Mouse (Mus musculus): ENCODE measurements at regions not wholly inside any gene's neighbourhood (a gene's known extent, or its start where the extent isn't known, plus 50 kb on each side); places are given as distances from the start of the nearest gene placed in this dataset.

- no peak for ATAC-seq (replicated peaks; ENCODE audit: poor library complexity, severe bottlenecking)
These were observed 421.9 kb upstream of the Mki67 start for GRCm38 (mm10) chr7:136137831-136138602.

GRCm38 (mm10) chr7:136142832-136143231 is 426.7 kb upstream of the Mki67 start:
- ATAC-seq (replicated peaks; ENCODE audit: poor library complexity, severe bottlenecking): peak; percentile 61

DNA sequence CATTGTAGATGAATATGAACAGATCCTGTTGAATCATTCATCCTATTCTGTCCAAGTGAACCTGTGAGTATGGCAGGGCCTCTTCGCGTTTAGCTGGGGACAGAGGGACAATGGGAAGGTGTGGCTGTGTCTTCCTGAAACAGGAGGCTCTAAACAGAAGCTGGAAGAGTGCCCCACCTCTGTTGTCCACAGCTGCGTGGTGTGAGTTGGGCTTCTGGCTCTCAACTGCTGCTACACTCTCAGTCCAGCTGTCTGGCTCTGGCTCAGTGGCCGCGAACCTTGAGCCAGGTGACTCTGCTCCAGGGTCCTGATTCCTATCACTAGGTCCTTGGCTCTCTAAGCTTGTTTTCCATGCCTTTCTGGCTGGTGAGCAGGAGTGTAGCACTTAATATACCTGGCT is 434.0 kb upstream of the Mki67 start:
- ATAC-seq (replicated peaks; ENCODE audit: poor library complexity, severe bottlenecking): no peak

DNA sequence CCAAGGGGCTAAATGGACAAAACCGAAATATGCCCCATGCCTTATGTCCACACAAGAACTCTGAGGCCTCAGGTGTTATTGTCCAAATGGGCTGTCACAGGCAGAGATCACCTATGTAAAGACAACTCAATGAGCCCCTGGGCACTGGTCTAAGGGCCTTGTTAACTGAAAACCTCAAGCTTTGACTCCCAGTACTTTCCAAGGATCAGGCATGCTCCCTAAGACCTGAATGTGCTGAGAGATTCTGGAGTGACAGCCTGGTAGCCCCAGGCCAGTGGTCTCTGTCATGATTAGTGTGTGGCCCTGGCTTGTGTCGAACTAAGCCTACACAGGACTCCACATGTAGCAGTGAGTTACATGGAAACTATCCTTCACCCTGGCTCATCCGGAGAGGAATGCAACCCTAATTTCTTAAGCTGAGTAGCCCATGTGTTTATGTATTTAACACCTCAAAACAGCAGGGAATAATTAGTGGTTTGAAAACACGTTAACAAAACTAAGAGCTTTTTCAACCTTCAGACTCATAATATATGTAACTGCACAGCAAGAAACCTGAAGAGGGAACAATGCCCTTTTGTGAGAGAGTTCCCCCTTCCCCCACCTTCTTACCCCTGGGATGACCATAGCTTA is 435.3 kb upstream of the Mki67 start:
- ATAC-seq (replicated peaks; ENCODE audit: poor library complexity, severe bottlenecking): no peak

GRCm38 (mm10) chr7:136152470-136152869 is 436.3 kb upstream of the Mki67 start:
- ATAC-seq (replicated peaks; ENCODE audit: poor library complexity, severe bottlenecking): peak; percentile 33; the same call in 1 of the 2 replicates

DNA sequence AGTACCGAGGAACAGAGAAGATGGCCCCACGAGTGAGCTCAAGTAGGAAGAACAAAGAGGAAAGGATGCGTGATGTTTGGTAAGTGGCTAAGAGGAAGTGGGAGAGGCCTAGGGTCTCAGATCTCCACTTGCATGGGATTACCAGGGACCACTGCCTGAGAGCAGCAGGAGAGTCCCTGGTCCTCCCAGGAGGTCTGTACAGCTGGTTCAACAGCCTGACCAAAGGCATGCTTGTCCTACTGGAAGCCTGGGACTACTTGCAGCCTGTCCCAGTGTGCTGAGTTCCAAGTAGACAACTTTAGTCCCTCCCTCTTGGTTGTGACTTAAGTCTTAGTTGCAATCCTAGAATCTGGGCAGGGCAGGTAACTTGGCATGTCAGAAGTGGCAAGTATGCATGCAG is 437.5 kb upstream of the Mki67 start:
- ATAC-seq (replicated peaks; ENCODE audit: poor library complexity, severe bottlenecking): no peak

DNA sequence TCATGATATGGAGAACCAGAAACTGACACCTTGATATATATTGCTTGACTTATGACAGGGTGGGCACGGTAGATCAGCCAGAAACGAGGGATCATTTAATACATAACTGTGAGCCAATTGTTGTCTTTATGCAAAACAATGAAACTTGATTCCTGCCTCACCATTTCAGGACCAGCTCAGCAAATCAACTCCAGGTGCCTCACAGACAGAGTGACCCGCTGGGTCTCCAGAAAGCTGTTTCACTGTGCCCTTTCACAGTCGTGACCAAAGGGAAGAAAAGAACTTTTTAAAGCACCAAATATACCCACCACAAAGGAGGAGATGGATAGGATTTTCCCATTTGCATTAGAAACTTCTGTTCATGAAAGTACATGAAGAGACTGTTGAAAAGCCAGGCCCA is 443.0 kb upstream of the Mki67 start:
- ATAC-seq (replicated peaks; ENCODE audit: poor library complexity, severe bottlenecking): no peak

DNA sequence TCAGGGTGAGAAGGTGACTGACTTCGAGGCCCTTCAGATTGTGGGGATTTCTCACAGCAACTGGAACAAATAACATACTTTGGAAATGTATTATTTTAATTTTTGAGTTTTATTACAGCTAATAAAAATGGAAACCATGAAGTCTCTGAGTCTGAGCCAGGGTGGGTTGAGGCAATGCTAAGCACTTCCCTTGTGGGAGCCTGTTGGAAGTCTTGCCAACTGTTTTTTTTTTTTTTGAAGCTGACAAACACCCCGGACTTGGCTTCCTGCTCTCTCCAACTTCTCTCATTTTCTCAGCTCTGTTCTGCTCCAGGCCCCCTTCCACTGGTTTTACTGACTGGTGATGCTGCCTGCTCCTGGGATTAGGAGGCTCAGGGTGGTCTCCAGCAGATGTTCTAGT is 445.4 kb upstream of the Mki67 start:
- ATAC-seq (replicated peaks; ENCODE audit: poor library complexity, severe bottlenecking): no peak

- ATAC-seq (replicated peaks; ENCODE audit: poor library complexity, severe bottlenecking): no peak
These were observed 448.7 kb upstream of the Mki67 start for GRCm38 (mm10) chr7:136164834-136165233.

DNA sequence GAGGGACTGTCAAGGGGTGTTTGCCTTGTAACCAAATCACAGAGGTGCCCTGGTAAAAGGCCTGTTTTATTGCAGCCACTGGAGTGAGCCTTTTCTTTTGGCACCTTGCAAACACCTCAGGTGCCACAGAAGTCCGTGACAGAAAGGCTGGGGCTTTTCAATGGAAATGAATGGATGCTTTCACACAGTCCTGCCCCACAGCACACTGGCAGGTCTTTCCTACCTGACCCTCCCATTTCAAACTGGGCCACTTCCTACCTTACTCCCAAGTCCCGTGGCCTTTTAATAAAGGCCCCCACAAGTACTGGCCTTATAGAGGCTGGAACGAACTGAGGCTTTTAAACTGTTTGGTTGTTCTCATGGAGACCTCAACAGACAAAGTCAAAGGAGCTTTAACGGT is 453.1 kb upstream of the Mki67 start:
- ATAC-seq (replicated peaks; ENCODE audit: poor library complexity, severe bottlenecking): no peak

DNA sequence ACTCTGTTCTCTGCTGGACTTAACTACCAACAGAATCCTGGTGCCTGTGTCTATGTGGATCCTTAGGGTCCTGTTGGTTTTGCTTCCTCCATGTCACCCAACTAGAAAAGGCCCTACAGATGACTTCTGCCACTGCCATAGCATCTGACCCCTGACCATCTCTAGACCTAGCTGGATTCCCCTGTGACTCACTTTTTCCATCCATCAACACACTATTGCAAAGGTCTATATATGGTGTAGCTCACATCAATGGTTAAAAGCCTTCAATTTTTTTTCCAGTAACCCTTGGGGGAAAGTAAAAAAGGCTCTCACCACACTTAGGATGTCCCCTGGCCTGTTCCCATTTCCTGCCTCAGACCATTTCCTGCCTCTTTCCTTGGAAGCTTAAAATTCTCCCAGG is 460.2 kb upstream of the Mki67 start:
- no peak for ATAC-seq (replicated peaks; ENCODE audit: poor library complexity, severe bottlenecking)

- no peak for ATAC-seq (replicated peaks; ENCODE audit: poor library complexity, severe bottlenecking)
These were observed 464.8 kb upstream of the Mki67 start for GRCm38 (mm10) chr7:136180996-136181395.

DNA sequence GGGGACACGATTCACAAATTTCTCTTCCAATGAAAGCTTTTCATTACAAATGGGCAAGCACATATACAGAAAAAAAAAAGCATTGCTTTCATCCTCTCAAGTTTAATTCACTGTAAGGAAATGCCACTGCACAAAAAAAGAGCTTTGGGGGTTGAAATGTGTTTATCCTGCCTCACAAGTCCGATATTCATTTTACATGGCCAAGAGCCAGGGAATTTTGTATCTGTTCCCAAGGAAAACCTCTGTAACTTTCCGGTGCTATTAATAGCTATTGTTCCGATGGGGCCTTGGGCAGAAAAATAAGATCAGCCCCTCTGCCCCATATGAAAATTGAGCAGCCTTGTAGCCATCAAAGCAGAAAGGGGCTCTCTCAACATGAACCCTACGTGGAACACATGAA is 465.9 kb upstream of the Mki67 start:
- ATAC-seq (replicated peaks; ENCODE audit: poor library complexity, severe bottlenecking): no peak

DNA sequence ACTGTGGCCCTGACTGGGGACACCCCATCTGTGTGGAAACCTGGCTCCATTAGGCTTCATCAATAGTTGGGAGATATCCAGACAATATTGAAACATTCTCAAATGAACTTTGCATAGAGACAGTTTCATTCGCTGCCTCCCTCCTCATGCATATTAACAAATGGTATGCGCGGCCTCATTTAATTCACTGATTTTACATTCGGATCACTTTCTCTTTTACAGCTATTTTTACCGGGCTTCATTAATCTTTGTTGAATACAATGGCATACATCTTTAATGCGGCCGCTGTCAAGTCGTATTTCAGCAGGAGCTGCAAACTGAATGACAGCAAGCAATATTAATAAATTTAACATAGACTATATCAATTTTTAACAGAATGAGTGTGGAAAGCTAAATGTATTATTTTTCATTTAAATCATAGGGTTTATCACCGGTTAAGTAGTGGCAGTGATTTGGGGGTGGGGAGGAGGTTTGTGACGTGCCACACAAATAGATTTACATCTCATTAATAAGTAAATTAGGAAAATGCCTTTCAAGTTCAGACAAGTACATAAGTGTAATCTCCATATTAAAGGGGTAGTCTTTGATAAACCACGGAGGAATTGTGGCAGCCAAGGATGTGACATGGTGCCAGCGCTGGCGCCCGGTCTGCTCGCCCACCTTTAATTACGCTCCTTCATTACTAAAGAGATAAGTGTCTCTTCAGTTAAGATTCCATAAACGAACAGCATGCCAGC is 480.4 kb upstream of the Mki67 start:
- no peak for ATAC-seq (replicated peaks; ENCODE audit: poor library complexity, severe bottlenecking)

GRCm38 (mm10) chr7:136208879-136209278 is 492.7 kb upstream of the Mki67 start:
- ATAC-seq (replicated peaks; ENCODE audit: poor library complexity, severe bottlenecking): no peak

GRCm38 (mm10) chr7:136209299-136210171 is 493.4 kb upstream of the Mki67 start:
- ATAC-seq (replicated peaks; ENCODE audit: poor library complexity, severe bottlenecking): no peak

GRCm38 (mm10) chr7:136212492-136212891 is 496.3 kb upstream of the Mki67 start:
- no peak for ATAC-seq (replicated peaks; ENCODE audit: poor library complexity, severe bottlenecking)

DNA sequence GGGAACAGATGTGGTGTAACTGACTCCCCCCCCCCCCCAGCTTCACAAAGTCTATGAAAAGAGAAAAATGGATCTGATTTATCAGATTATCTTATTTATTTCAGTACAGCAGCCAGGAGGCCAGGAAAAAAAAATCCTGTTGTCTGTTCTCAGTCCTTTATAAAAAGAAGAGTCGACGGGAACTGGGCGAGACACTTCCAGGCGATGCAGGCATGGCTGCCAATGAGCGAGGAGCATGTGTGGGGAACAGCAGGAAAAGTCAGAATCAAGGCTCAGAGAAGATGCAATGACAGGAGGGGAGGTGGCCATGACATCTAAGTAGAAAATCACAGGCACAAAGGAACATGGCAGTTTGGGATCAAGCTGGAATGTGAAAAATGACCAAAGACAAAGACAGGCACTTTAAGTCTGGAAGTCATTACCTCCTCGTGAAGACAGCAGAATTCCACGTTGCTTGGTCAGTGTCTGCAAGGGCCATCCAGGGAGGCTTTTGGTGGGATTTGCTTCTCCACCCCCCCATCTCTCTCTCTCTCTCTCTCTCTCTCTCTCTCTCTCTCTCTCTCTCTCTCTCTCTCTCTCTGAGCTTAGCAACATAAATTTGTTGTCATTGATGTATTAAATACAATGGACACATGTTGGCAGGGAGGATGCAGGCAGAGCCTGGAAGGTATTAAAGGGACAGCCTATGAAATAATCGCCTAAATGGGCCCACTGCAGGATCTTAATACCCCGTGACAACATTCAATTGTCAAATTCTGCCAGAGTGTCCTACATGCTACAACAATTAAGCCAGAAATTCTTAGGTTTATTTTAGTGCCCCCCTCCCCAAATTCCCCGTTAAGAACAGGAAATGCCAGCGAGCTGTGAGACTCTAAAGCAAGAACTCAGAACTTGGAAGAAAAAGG is 497.1 kb upstream of the Mki67 start:
- ATAC-seq (replicated peaks; ENCODE audit: poor library complexity, severe bottlenecking): no peak

DNA sequence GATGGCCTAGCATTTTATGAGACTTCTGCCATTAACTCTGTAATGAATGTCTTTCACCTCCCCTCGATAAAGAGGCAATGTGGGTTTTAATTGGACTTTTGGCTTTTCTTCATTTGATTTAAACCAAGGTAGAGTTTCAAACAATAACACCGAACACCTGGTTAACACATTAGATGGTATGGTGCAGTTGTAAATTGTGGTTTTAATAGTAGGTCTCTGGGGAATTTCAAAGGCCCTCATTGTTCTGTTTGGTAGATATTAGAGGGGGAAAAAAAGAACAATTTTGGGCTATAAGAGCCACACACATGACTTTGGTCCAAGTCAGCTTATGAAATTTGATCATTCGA is 497.8 kb upstream of the Mki67 start:
- ATAC-seq (replicated peaks; ENCODE audit: poor library complexity, severe bottlenecking): no peak

- ATAC-seq (replicated peaks; ENCODE audit: poor library complexity, severe bottlenecking): no peak
These were observed 498.3 kb upstream of the Mki67 start for GRCm38 (mm10) chr7:136214415-136214814.

Data from granulocyte monocyte progenitor cell, adult 5-6 weeks (primary cell).